Mouse (Mus musculus): ENCODE measurements around the gene Vmn2r21.
"Not testable (repeated sequence)": the region's sequence is repeated elsewhere in the genome, so short reads cannot be mapped to it uniquely, and the experiment has no call there.

The Vmn2r21 gene

DNA sequence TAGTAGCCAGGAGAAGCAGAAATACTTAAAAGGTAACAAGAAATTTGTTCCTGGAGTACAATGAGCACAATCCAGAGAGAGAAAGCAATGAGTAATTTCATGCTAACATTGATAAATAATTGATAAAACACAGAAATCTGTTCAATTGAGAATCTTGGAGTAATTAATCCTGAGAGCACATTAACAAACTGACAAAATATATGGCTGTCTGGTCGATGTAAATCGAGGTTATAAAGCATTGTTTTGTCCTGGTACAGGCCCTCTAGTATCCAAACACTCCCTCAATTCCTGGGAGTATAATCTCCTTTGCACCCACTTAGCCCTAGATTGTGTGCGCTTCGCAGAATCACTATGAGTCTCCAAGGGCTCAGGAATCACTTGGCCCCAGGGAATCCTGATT, at the start of gene Vmn2r21:
Vmn2r21 (minus strand) TSS at position 101 of the 400 bp plus-strand sequence.
- not testable (repeated sequence) for DNase-seq

DNA sequence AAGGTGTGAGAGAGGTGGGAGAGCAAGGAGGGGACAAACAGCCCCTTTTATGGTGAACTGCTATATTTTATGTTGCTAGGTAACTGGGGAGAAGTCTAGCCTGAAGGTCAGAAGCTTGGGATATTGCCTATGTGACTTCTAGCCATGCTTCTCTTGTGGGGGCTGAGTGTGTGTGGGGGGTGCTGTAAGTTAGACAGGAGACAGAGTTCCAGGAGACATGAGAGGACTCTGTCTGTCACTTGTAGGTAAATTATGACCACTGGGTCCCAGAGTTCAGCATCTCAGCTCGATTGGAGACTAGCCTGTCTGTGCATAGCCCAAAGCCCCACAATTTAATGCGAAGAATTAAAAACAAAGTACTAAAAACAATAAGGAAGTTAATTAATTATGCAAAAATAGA, 41.5 kb upstream of the Vmn2r21 start:
- not testable (repeated sequence) for DNase-seq

DNA sequence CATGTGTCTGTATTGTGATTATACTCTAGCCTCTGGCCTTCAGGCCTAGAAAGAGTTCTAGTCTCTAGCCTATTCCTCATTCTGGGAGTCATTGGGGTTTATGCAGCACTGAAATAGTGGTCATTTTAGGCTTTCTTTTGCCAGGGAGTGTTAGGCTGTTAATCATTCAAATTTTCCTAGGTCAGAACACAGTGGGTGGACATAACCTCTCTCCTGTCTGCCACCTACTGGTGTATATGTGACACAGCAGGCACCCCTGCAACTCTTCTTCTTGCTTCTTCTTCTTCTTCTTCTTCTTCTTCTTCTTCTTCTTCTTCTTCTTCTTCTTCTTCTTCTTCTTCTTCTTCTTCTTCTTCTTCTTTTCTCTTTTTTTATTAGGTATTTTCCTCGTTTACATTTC, 6.5 kb upstream of the Vmn2r21 start:
- DNase-seq: not testable (repeated sequence)

DNA sequence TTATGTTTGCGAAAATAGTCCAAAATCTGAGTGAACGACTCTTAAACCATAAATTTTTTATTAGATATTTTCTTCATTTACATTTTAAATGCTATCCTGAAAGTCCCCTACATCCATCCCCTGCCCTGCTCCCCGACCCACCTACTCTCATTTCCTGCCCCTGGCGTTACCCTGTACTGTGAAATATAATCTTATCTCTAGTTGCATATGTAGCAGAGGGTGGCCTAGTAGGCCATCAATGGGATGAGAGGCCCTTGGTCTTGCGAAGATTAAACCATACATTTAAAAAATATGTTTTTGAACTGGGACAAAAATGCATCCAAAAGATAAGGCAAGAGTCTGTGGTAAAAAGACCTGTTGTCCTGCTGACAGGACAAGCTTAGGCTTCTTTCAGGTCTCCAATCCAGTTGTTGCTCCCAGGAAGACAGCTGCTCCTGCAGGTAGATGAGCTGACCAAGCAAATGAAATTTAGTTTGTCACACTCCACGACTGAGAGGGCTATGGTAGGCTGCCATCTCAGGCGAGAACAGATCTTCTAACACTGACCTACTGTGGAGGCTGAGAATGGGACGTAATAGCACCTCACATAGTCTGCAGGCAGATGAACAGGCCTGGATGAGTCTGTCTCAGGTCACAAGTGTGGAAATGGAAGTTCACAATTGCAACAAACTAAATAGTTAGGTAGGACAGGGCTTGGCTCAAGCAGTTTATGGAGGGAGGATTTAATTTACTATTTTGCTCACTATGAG, 10.8 kb downstream of the Vmn2r21 start:
- DNase-seq: not testable (repeated sequence)

DNA sequence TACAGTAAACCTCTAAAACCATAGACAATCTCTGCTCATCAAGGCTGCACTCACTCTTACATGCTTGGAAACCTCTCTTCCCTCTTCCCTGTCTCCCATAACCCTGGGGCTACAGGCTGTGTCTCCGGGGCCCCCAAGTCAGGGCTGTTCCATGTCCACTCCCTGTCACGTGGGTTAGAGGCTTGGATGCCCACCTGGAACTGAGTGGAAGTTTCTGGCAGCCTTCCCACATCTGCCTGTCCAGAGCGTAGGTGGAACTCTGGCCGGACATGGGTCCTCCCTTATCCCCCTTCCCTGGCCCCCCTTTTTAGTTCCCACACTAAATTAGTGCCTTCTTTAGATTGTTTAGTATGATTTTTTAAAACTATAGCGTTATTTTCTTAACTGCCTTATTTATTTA, 60.2 kb downstream of the Vmn2r21 start:
- not testable (repeated sequence) for DNase-seq

GRCm38 (mm10) chr6:123472458-123472987, 60.7 kb downstream of the Vmn2r21 start:
- DNase-seq: not testable (repeated sequence)

DNA sequence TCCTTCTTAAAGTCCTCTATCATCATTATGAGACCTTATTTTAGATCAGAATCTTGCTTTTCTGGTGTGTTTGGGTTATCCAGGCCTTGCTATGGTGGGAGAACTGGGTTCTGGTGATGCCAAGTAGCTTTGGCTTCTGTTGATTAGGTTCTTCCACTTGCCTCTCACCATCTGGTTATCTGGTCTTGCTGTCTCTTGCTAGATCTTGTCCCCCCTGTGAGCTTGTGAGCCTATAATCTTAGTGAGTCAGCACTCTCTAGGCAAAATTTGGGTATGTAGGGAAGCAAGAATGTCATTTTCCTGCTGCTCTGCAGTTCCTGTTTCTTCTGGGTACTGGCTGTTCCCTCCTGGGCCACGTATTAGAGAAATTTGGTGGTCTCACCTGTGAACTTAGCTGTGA, 64.6 kb downstream of the Vmn2r21 start:
- not testable (repeated sequence) for DNase-seq

Data from kidney, adult 8-10 months (tissue).